Mouse (Mus musculus) c-Kit-positive CD71-positive TER-119-positive erythroid progenitor cells, embryonic 14.5 days (primary cell): ENCODE measurements around the gene Fxyd1.

Experiments used
- DNase-seq: peaks from one replicate; pipeline ENCODE4 v3.0.0-alpha.2; 2013; ENCODE audit warnings: low spot score

Fxyd1 gene

GRCm38 (mm10) chr7:31057071-31057470 lies at the start of gene Fxyd1:
Fxyd1 (minus strand) TSS chr7:31057199.
- DNase-seq, result no peak

- no peak for DNase-seq
Observed at GRCm38 (mm10) chr7:31106166-31106565, 49.2 kb upstream of the Fxyd1 start.

GRCm38 (mm10) chr7:31105061-31105768 lies 48.2 kb upstream of the Fxyd1 start:
- no peak for DNase-seq

GRCm38 (mm10) chr7:31100786-31101185 lies 43.8 kb upstream of the Fxyd1 start:
- no peak for DNase-seq

- DNase-seq, result no peak
Observed at GRCm38 (mm10) chr7:31099612-31099982, 42.6 kb upstream of the Fxyd1 start.

- DNase-seq, result no peak
Observed at GRCm38 (mm10) chr7:31098697-31099611, 42.0 kb upstream of the Fxyd1 start.

- DNase-seq, result peak; percentile 51
Observed at GRCm38 (mm10) chr7:31097583-31098248, 40.7 kb upstream of the Fxyd1 start.

GRCm38 (mm10) chr7:31096892-31097564 lies 40.0 kb upstream of the Fxyd1 start:
- no peak for DNase-seq

- DNase-seq, result no peak
Observed at GRCm38 (mm10) chr7:31094774-31095501, 37.9 kb upstream of the Fxyd1 start.

GRCm38 (mm10) chr7:31089721-31090120 lies 32.7 kb upstream of the Fxyd1 start:
- no peak for DNase-seq

- no peak for DNase-seq
Observed at GRCm38 (mm10) chr7:31088206-31088605, 31.2 kb upstream of the Fxyd1 start.

GRCm38 (mm10) chr7:31087262-31087661 lies 30.3 kb upstream of the Fxyd1 start:
- no peak for DNase-seq

GRCm38 (mm10) chr7:31086175-31086755 lies 29.3 kb upstream of the Fxyd1 start:
- no peak for DNase-seq

GRCm38 (mm10) chr7:31085171-31085570 lies 28.2 kb upstream of the Fxyd1 start:
- DNase-seq, result no peak

GRCm38 (mm10) chr7:31084140-31084539 lies 27.1 kb upstream of the Fxyd1 start:
- DNase-seq, result no peak

GRCm38 (mm10) chr7:31082831-31083588 lies 26.0 kb upstream of the Fxyd1 start:
- no peak for DNase-seq

GRCm38 (mm10) chr7:31082106-31082505 lies 25.1 kb upstream of the Fxyd1 start:
- DNase-seq, result no peak

- DNase-seq, result no peak
Observed at GRCm38 (mm10) chr7:31081106-31081505, 24.1 kb upstream of the Fxyd1 start.

- DNase-seq, result no peak
Observed at GRCm38 (mm10) chr7:31080611-31081010, 23.6 kb upstream of the Fxyd1 start.

- no peak for DNase-seq
Observed at GRCm38 (mm10) chr7:31079670-31080069, 22.7 kb upstream of the Fxyd1 start.
